Mouse (Mus musculus) bone marrow, adult 2 months (tissue): ENCODE results near the gene Magi2. TPM values are rescaled to one million over a fixed set of nuclear protein-coding genes. Genes with fewer than 3 reads are reported as not detected.

Source experiments
- H3K27ac ChIP-seq: fragments of 200-500 bp; 2 replicates; pipeline ENCODE4 v1.5.1; 2012; ENCODE audit warnings: low read depth, mild to moderate bottlenecking, control low read depth, inconsistent platforms, low read length; ENCODE audit not compliant: control insufficient read depth, poor library complexity, insufficient read depth
- H3K4me1 ChIP-seq: fragments of 200-500 bp; 2 replicates; pipeline ENCODE4 v1.6.1; 2011; ENCODE audit warnings: low read length; ENCODE audit not compliant: control insufficient read depth, insufficient read depth
- H3K4me3 ChIP-seq: fragments of 200-500 bp; replicated peaks from 2 replicates; pipeline ENCODE3; 2011; ENCODE audit warnings: mild to moderate bottlenecking, low read depth, low read length, control low read depth; ENCODE audit not compliant: control insufficient read depth
- CTCF ChIP-seq: fragments of 200-500 bp; IDR thresholded peaks from 2 replicates; pipeline ENCODE4 v1.5.1; 2011; ENCODE audit warnings: low read length, control low read depth; ENCODE audit not compliant: control insufficient read depth, insufficient read depth
- POLR2A ChIP-seq: fragments of 200-500 bp; IDR thresholded peaks from 2 replicates; pipeline ENCODE4 v1.6.1; 2011; ENCODE audit warnings: low read depth, mild to moderate bottlenecking, control low read depth, low read length, borderline replicate concordance; ENCODE audit not compliant: control insufficient read depth
- WGBS: fragments of 180-500 bp; shearing (Covaris S2); methylation state at CpG from one replicate; pipeline ENCODE4 v1.1.7; 2018; 5-methylcytosine and 5-hydroxymethylcytosine counted together
- polyA plus RNA-seq: library from polyadenylated mRNA; stranded (reverse); fragments of >200 nt; gene quantifications from 2 replicates; pipeline ENCODE4 v1.2.4, GENCODE M21; 2011; ENCODE audit warnings: low replicate concordance; ENCODE audit not compliant: missing spikeins, insufficient read depth, insufficient read length

The Magi2 gene
- polyA plus RNA-seq, 1 experiment, result 0.47 TPM

DNA sequence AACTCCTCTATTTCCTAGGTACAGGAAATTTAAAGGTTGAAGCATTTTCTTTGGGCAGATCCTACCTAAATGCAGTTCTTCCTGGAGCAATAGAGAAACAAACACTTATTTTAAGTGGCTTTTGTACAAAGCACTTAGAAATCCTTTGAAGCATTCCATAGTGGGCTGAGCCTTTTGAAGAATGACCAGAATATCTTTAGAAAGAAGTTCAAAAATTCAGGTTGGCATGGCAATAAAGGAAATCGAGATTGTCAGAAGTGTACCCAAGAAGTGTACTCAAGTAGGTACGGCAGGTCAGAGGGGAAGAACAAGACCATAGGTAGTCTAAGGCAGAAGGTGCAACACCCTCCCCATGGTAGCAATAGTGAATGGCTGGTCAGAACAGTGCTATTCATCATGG is 1332.5 kb downstream of the Magi2 start:
- Histone ChIP-seq H3K4me3 (no peak overlapping the region), H3K4me1 (no peaks in the 10 kb centered on the region; the same call in 1 of the 2 replicates), H3K27ac (no peak overlapping the region)
- TF ChIP-seq POLR2A (no peak), CTCF (no peak)
- 82% methylated on average over 2 of the region's 2 CpGs for WGBS

GRCm38 (mm10) chr5:20559821-20560220 is 1333.0 kb downstream of the Magi2 start:
- TF ChIP-seq CTCF (no peak), POLR2A (no peak)
- H3K4me3 ChIP-seq, result no peak overlapping the region
- WGBS, result 73% methylated on average over 4 of the region's 4 CpGs
- H3K4me1 ChIP-seq, result no peaks in the 10 kb centered on the region; the same call in 1 of the 2 replicates
- H3K27ac ChIP-seq, result no peak overlapping the region

DNA sequence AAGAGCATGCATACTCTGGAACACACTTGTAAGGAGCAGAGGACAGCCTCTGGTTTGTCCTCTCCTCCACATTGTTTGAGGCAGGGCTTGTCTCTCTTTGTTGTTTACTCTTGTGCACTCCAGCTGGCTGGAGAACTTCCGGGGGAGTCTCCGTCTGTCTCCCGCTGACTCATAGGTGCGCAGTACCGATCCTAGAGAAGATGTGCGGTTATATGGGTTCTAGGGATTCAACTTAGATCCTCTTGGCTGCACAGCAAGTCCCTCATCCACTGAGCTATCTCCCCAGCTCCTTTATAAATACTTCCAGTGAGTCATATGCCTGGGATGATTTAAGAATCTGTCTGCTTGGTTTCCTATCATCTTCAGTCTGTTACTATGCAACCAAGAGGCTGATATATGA is 1341.6 kb downstream of the Magi2 start:
- H3K4me1 ChIP-seq, result no peaks in the 10 kb centered on the region; the same call in 1 of the 2 replicates
- TF ChIP-seq POLR2A (no peak), CTCF (no peak)
- 94% methylated on average over 6 of the region's 6 CpGs for WGBS
- no peak overlapping the region for H3K4me3 ChIP-seq
- H3K27ac ChIP-seq, result no peak overlapping the region

DNA sequence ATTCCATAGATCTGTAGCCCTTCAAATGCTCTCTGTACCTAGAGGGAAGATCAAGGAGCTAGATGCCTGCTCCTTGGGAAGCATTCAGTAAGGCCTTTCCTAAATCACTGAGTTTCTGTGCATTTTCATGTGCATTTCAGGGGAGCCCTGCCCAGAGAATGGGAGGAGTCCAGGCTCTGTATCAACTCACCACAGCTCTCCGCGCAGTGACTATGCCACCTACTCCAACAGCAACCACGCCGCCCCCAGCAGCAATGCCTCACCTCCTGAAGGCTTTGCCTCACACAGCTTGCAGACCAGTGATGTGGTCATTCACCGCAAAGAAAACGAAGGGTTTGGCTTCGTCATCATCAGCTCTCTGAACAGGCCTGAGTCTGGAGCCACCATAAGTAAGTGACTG is 1342.1 kb downstream of the Magi2 start:
- WGBS, result 86% methylated on average over 7 of the region's 7 CpGs
- TF ChIP-seq POLR2A, result no peak
- no peak for TF ChIP-seq CTCF
- Histone ChIP-seq H3K27ac (no peak overlapping the region), H3K4me1 (no peaks in the 10 kb centered on the region; the same call in 1 of the 2 replicates), H3K4me3 (no peak overlapping the region)

DNA sequence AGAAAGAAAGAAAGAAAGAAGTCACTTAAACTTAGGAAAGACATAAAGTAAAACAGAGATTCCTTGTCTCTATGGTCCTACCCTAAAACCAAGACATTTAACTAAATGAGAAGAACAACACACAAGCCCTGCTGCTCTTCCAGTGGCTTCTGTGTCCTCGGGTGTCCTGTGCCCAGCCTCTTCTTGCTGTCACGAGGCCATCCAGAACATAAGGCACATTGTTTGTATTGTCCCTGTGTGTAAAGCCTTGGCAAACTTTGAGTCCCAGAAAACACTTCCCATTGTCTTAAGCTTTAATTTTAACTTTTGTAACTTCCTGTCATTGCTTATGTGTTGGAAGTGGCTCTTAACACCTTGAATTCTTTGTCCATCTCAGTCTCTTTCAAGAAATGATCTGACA is 1348.0 kb downstream of the Magi2 start:
- TF ChIP-seq POLR2A (no peak), CTCF (no peak)
- Histone ChIP-seq H3K4me1 (no peaks in the 10 kb centered on the region), H3K4me3 (no peak overlapping the region), H3K27ac (no peak overlapping the region)
- 54% methylated on average over 2 of the region's 2 CpGs for WGBS

GRCm38 (mm10) chr5:20575798-20576197 is 1349.0 kb downstream of the Magi2 start:
- Histone ChIP-seq H3K4me1 (no peaks in the 10 kb centered on the region), H3K27ac (no peak overlapping the region), H3K4me3 (no peak overlapping the region)
- TF ChIP-seq POLR2A (no peak), CTCF (no peak)
- WGBS, result 65% methylated on average over 3 of the region's 3 CpGs

DNA sequence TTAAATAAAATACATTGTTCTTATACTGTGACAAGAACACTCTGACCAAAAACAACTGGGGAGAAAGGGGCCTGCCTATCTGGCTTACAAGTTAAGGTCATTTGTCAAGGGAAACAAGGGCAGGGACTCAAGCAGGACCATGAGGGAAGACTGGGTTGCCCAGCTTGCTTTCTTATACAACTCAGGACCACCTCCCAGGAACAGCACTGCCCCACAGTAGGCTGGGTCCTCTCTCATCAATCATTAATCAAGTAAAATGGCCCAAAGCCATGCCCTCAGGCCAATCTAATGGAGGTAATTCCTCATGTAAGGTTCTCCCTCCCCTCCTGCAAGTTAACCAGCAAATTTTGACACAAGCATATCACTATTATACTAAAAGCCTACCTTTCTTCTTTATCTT is 1349.4 kb downstream of the Magi2 start:
- H3K4me3 ChIP-seq, result no peak overlapping the region
- no peaks in the 10 kb centered on the region for H3K4me1 ChIP-seq
- no peak for TF ChIP-seq POLR2A
- TF ChIP-seq CTCF, result no peak
- no peak overlapping the region for H3K27ac ChIP-seq

DNA sequence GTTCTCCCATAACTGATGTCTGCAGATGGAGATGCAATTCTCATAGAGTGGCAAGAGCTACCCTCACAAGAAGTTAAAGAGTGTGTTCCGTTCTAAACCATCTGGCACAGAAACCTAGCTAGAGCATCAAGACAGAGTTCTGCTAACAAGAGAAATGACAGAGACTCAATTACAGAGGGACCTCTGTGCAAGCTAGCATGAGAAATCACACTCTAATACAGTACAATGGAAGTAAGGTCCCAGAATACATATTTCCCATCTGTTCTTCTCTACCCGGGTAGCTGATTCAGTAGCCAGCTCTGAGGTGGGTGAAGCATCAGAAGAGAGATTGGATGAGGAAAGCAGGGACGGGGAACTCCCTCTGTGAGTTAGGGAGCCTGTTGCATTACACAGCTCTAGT is 1351.8 kb downstream of the Magi2 start:
- WGBS, result 72% methylated on average over 3 of the region's 3 CpGs
- Histone ChIP-seq H3K27ac (no peak overlapping the region), H3K4me1 (no peaks in the 10 kb centered on the region), H3K4me3 (no peak overlapping the region)
- no peak for TF ChIP-seq CTCF
- TF ChIP-seq POLR2A, result no peak

GRCm38 (mm10) chr5:20580619-20581018 is 1353.8 kb downstream of the Magi2 start:
- TF ChIP-seq CTCF, result no peak
- no peak for TF ChIP-seq POLR2A
- no peak overlapping the region for H3K27ac ChIP-seq
- 83% methylated on average over 4 of the region's 4 CpGs for WGBS

More at GRCm38 (mm10) chr5:20580619-20581018, 1353.8 kb downstream of the Magi2 start:
- Histone ChIP-seq H3K4me1 (no peaks in the 10 kb centered on the region), H3K4me3 (no peak overlapping the region)
